Mouse (Mus musculus): ENCODE results near the gene Fam78a. TPM values are rescaled to one million over a fixed set of nuclear protein-coding genes. Genes with fewer than 3 reads are reported as not detected.

The Fam78a gene
- polyA plus RNA-seq, 1 experiment: 12.5 TPM

GRCm38 (mm10) chr2:32128536-32128841 is 43.8 kb upstream of the Fam78a start:
- Histone ChIP-seq H3K27ac (ENCODE audit: control insufficient read depth, insufficient read depth, low read depth, low read length, poor library complexity) (peak overlapping the region; percentile 97), H3K4me1 (ENCODE audit: control insufficient read depth, insufficient read depth, low read length) (peaks cover 3% of the 10 kb centered on the region), H3K4me3 (replicated peaks; ENCODE audit: control insufficient read depth, low read depth, low read length) (no peak overlapping the region)
- no peak for TF ChIP-seq POLR2A (IDR thresholded peaks at IDR 0.05; ENCODE audit: borderline replicate concordance, control insufficient read depth, low read depth, low read length)
- TF ChIP-seq CTCF (IDR thresholded peaks at IDR 0.05; ENCODE audit: control insufficient read depth, insufficient read depth, low read length): no peak
- WGBS: 52% methylated on average over 5 of the region's 5 CpGs

- 20% methylated on average over 16 of the region's 16 CpGs for WGBS
- H3K4me3 ChIP-seq (replicated peaks; ENCODE audit: control insufficient read depth, low read depth, low read length): no peak overlapping the region
- H3K4me1 ChIP-seq (ENCODE audit: control insufficient read depth, insufficient read depth, low read length): peaks cover 3% of the 10 kb centered on the region
Measured at GRCm38 (mm10) chr2:32127653-32128535, 43.2 kb upstream of the Fam78a start.

GRCm38 (mm10) chr2:32121785-32122184 is 37.1 kb upstream of the Fam78a start:
- Histone ChIP-seq H3K4me1 (ENCODE audit: control insufficient read depth, insufficient read depth, low read length) (peaks cover 7% of the 10 kb centered on the region), H3K4me3 (replicated peaks; ENCODE audit: control insufficient read depth, low read depth, low read length) (no peak overlapping the region), H3K27ac (ENCODE audit: control insufficient read depth, insufficient read depth, low read depth, low read length, poor library complexity) (no peak overlapping the region)
- TF ChIP-seq POLR2A (IDR thresholded peaks at IDR 0.05; ENCODE audit: borderline replicate concordance, control insufficient read depth, low read depth, low read length): no peak
- TF ChIP-seq CTCF (IDR thresholded peaks at IDR 0.05; ENCODE audit: control insufficient read depth, insufficient read depth, low read length): no peak
- 44% methylated on average over 2 of the region's 2 CpGs for WGBS

More at GRCm38 (mm10) chr2:32127653-32128535, 43.2 kb upstream of the Fam78a start:
- TF ChIP-seq POLR2A (IDR thresholded peaks at IDR 0.05; ENCODE audit: borderline replicate concordance, control insufficient read depth, low read depth, low read length) (no peak), CTCF (IDR thresholded peaks at IDR 0.05; ENCODE audit: control insufficient read depth, insufficient read depth, low read length) (no peak)
- peak overlapping the region; percentile 97 for H3K27ac ChIP-seq (ENCODE audit: control insufficient read depth, insufficient read depth, low read depth, low read length, poor library complexity)

- 21% methylated on average over 5 of the region's 5 CpGs for WGBS
- H3K4me1 ChIP-seq (ENCODE audit: control insufficient read depth, insufficient read depth, low read length): peaks cover 7% of the 10 kb centered on the region
- H3K4me3 ChIP-seq (replicated peaks; ENCODE audit: control insufficient read depth, low read depth, low read length): peak overlapping the region; percentile 9
- peak overlapping the region; percentile 77 for H3K27ac ChIP-seq (ENCODE audit: control insufficient read depth, insufficient read depth, low read depth, low read length, poor library complexity)
- TF ChIP-seq POLR2A (IDR thresholded peaks at IDR 0.05; ENCODE audit: borderline replicate concordance, control insufficient read depth, low read depth, low read length) (no peak), CTCF (IDR thresholded peaks at IDR 0.05; ENCODE audit: control insufficient read depth, insufficient read depth, low read length) (no peak)
Measured at GRCm38 (mm10) chr2:32121150-32121549, 36.5 kb upstream of the Fam78a start.

GRCm38 (mm10) chr2:32119802-32120750 is 35.4 kb upstream of the Fam78a start:
- Histone ChIP-seq H3K4me1 (ENCODE audit: control insufficient read depth, insufficient read depth, low read length) (peaks cover 7% of the 10 kb centered on the region), H3K27ac (ENCODE audit: control insufficient read depth, insufficient read depth, low read depth, low read length, poor library complexity) (peak overlapping the region; percentile 31)
- 80% methylated on average over 20 of the region's 20 CpGs for WGBS

GRCm38 (mm10) chr2:32115851-32116268 is 31.2 kb upstream of the Fam78a start:
- WGBS: 30% methylated on average over 4 of the region's 4 CpGs
- no peak for TF ChIP-seq POLR2A (IDR thresholded peaks at IDR 0.05; ENCODE audit: borderline replicate concordance, control insufficient read depth, low read depth, low read length)
- no peak for TF ChIP-seq CTCF (IDR thresholded peaks at IDR 0.05; ENCODE audit: control insufficient read depth, insufficient read depth, low read length)
- H3K4me3 ChIP-seq (replicated peaks; ENCODE audit: control insufficient read depth, low read depth, low read length): no peak overlapping the region
- peaks cover 3% of the 10 kb centered on the region for H3K4me1 ChIP-seq (ENCODE audit: control insufficient read depth, insufficient read depth, low read length)
- peak overlapping the region; percentile 52 for H3K27ac ChIP-seq (ENCODE audit: control insufficient read depth, insufficient read depth, low read depth, low read length, poor library complexity)

More at GRCm38 (mm10) chr2:32119802-32120750, 35.4 kb upstream of the Fam78a start:
- TF ChIP-seq CTCF (IDR thresholded peaks at IDR 0.05; ENCODE audit: control insufficient read depth, insufficient read depth, low read length): no peak
- TF ChIP-seq POLR2A (IDR thresholded peaks at IDR 0.05; ENCODE audit: borderline replicate concordance, control insufficient read depth, low read depth, low read length): no peak
- no peak overlapping the region for H3K4me3 ChIP-seq (replicated peaks; ENCODE audit: control insufficient read depth, low read depth, low read length)

- H3K4me3 ChIP-seq (replicated peaks; ENCODE audit: control insufficient read depth, low read depth, low read length): no peak overlapping the region
- H3K4me1 ChIP-seq (ENCODE audit: control insufficient read depth, insufficient read depth, low read length): no peaks in the 10 kb centered on the region; the same call in 1 of the 2 replicates
- WGBS: 76% methylated on average over 2 of the region's 2 CpGs
- no peak overlapping the region for H3K27ac ChIP-seq (ENCODE audit: control insufficient read depth, insufficient read depth, low read depth, low read length, poor library complexity)
- TF ChIP-seq POLR2A (IDR thresholded peaks at IDR 0.05; ENCODE audit: borderline replicate concordance, control insufficient read depth, low read depth, low read length) (no peak), CTCF (IDR thresholded peaks at IDR 0.05; ENCODE audit: control insufficient read depth, insufficient read depth, low read length) (no peak)
Measured at GRCm38 (mm10) chr2:32112548-32112947, 27.9 kb upstream of the Fam78a start.

GRCm38 (mm10) chr2:32111268-32111667 is 26.6 kb upstream of the Fam78a start:
- WGBS: 96% methylated on average over 1 of the region's 1 CpGs
- H3K4me1 ChIP-seq (ENCODE audit: control insufficient read depth, insufficient read depth, low read length): no peaks in the 10 kb centered on the region; the same call in 1 of the 2 replicates
- H3K4me3 ChIP-seq (replicated peaks; ENCODE audit: control insufficient read depth, low read depth, low read length): no peak overlapping the region
- no peak overlapping the region for H3K27ac ChIP-seq (ENCODE audit: control insufficient read depth, insufficient read depth, low read depth, low read length, poor library complexity)
- TF ChIP-seq CTCF (IDR thresholded peaks at IDR 0.05; ENCODE audit: control insufficient read depth, insufficient read depth, low read length) (no peak), POLR2A (IDR thresholded peaks at IDR 0.05; ENCODE audit: borderline replicate concordance, control insufficient read depth, low read depth, low read length) (no peak)
